Mouse (Mus musculus): ENCODE data around the gene Taar3.

Taar3 gene

GRCm38 (mm10) chr10:23949508-23950005 lies at the start of gene Taar3:
Gene Taar3 (plus strand): TSS chr10:23949558.
- CTCF ChIA-PET = no interaction called here

- CTCF ChIA-PET = no interaction called here
Observed at GRCm38 (mm10) chr10:23901119-23901518, 48.2 kb upstream of the Taar3 start.

- CTCF ChIA-PET = no interaction called here
Observed at GRCm38 (mm10) chr10:23905661-23906060, 43.7 kb upstream of the Taar3 start.

GRCm38 (mm10) chr10:23920056-23920455 lies 29.3 kb upstream of the Taar3 start, which contains the start of gene Taar1:
Gene Taar1 (plus strand): TSS chr10:23920356.
- CTCF ChIA-PET = no interaction called here

- CTCF ChIA-PET = no interaction called here
Observed at GRCm38 (mm10) chr10:23922468-23922867, 26.9 kb upstream of the Taar3 start.

- CTCF ChIA-PET = no interaction called here
Observed at GRCm38 (mm10) chr10:23923941-23924340, 25.4 kb upstream of the Taar3 start.

GRCm38 (mm10) chr10:23937613-23938012 lies 11.7 kb upstream of the Taar3 start:
- CTCF ChIA-PET = no interaction called here

- CTCF ChIA-PET = no interaction called here
Observed at GRCm38 (mm10) chr10:23938312-23938711, 11.0 kb upstream of the Taar3 start, which contains the start of gene Taar2. Gene Taar2 (plus strand): TSS chr10:23938572.

GRCm38 (mm10) chr10:23942465-23942864 lies 6.9 kb upstream of the Taar3 start:
- CTCF ChIA-PET = no interaction called here

GRCm38 (mm10) chr10:23948026-23948425 lies 1.3 kb upstream of the Taar3 start:
- CTCF ChIA-PET = no interaction called here

- CTCF ChIA-PET = no interaction called here
Observed at GRCm38 (mm10) chr10:23951714-23952113, 2.4 kb downstream of the Taar3 start.

- CTCF ChIA-PET = no interaction called here
Observed at GRCm38 (mm10) chr10:23959071-23959470, 9.7 kb downstream of the Taar3 start.

GRCm38 (mm10) chr10:23960444-23960915 lies 11.1 kb downstream of the Taar3 start, which contains the start of gene Taar4:
Gene Taar4 (plus strand): TSS chr10:23960494.
- CTCF ChIA-PET = no interaction called here

GRCm38 (mm10) chr10:23963444-23963843 lies 14.1 kb downstream of the Taar3 start:
- CTCF ChIA-PET = no interaction called here

GRCm38 (mm10) chr10:23964921-23965610 lies 15.7 kb downstream of the Taar3 start:
- CTCF ChIA-PET = no interaction called here

GRCm38 (mm10) chr10:23970656-23971165 lies 21.4 kb downstream of the Taar3 start, which contains the start of gene Taar5:
Gene Taar5 (plus strand): TSS chr10:23970706.
- CTCF ChIA-PET = no interaction called here

GRCm38 (mm10) chr10:23971256-23971655 lies 21.9 kb downstream of the Taar3 start:
- CTCF ChIA-PET = no interaction called here

GRCm38 (mm10) chr10:23977958-23978357 lies 28.6 kb downstream of the Taar3 start:
- CTCF ChIA-PET = no interaction called here

GRCm38 (mm10) chr10:23978901-23979705 lies 29.7 kb downstream of the Taar3 start:
- CTCF ChIA-PET = no interaction called here

GRCm38 (mm10) chr10:23985546-23985945 lies 36.2 kb downstream of the Taar3 start, which contains the start of gene Taar6:
Gene Taar6 (minus strand): TSS chr10:23985646.
- CTCF ChIA-PET = no interaction called here

GRCm38 (mm10) chr10:23986419-23986818 lies 37.1 kb downstream of the Taar3 start:
- CTCF ChIA-PET = no interaction called here

GRCm38 (mm10) chr10:23993381-23993780 lies 44.0 kb downstream of the Taar3 start, which contains the start of gene Taar7a:
Gene Taar7a (minus strand): TSS chr10:23993481.
- CTCF ChIA-PET = no interaction called here

Measured in spleen, embryonic (tissue).